Mouse (Mus musculus): ENCODE data around the gene Rundc1. TPM values are rescaled to one million over a fixed set of nuclear protein-coding genes. Genes with fewer than 3 reads are reported as not detected.
A peak's percentile ranks its signal among the peaks of the same experiment; 100 is the strongest.

The Rundc1 gene
- total RNA-seq, 2 experiments from 2014 or later, result 5.1 to 6.2 TPM

DNA sequence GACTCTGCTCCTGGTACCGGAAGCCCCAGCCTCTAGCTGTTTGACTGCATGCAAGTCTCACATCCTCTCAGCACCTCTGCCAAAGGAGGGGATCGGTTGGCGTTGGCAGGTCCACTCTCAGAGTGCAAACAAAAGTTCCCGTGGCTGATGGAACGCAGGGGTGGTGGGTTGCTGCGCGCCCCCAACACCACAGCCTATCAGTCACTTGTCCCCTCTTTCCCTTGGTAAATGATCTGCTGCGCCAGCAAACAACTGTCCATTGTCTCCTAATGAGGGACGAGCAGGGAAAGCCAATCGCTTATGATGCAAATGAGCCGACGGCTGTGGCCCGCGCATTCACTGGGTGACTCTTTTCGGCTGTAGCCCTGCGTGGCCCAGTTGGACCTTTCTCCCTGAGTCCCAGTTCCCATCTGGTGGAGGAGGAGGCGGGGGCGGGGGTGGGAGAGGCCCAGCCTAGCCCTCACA is 54.3 kb downstream of the Rundc1 start:
- ATAC-seq (replicated peaks; ENCODE audit: low FRiP score, low TSS enrichment, poor library complexity, severe bottlenecking), result no peak

DNA sequence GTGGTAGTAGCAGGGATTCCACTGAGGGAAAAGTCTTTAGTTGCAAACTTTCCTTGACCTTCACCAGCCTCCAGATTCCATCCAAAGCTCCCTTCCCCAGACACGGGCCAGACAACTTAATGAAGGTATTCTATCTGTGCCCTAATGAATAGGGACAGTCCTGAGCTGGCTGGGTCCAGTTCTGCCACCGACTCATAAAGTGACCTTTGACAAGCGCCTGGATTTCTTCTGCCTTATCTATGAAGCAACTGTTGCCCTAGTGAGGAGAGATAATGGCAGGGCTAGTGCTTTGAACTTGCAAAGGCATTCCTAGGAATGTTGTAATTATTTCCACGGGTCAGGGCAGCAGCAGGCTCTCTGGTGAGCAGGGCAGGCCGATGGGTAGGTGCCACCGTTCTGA is 56.0 kb downstream of the Rundc1 start:
- ATAC-seq (replicated peaks; ENCODE audit: low FRiP score, low TSS enrichment, poor library complexity, severe bottlenecking), result no peak

DNA sequence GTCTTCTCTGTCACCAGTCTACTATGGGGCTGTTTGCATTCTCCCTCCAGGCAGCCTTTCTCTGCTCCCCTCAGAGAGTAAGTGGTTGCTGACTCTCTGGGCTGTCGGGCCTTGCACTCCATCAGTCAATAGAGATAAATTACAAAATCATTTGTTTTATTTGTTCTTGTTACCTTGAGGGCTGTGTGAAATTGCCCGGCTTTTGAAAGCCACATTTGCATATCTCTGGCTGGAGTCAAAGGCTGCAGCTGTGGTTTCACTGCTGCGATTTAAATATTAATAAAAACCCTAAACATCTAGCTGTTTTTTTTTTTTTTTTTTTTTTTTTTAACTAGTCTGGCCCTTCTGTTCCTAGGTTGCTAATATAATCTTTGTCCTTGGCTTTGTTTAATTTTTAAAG is 58.9 kb downstream of the Rundc1 start:
- no peak for ATAC-seq (replicated peaks; ENCODE audit: low FRiP score, low TSS enrichment, poor library complexity, severe bottlenecking)

DNA sequence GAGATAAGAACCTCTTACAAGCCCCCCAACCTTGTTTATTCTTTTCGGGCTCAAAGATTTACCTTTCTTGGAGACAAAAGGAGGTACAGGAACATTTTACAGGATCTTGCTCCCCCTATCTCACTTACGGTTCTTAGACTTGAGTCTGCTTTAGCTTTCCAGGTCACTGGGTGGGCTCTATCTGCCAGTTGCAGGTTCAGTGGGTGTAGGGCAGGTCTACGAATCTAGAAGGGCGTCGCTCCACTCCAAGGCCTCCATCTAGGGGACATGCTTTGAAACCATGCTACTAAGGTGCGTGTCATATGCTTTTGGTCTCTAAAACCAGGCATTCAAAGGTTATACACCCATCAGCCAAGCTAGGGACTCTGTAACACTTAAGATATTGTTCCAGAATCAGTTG is 59.4 kb downstream of the Rundc1 start:
- no peak for ATAC-seq (replicated peaks; ENCODE audit: low FRiP score, low TSS enrichment, poor library complexity, severe bottlenecking)

DNA sequence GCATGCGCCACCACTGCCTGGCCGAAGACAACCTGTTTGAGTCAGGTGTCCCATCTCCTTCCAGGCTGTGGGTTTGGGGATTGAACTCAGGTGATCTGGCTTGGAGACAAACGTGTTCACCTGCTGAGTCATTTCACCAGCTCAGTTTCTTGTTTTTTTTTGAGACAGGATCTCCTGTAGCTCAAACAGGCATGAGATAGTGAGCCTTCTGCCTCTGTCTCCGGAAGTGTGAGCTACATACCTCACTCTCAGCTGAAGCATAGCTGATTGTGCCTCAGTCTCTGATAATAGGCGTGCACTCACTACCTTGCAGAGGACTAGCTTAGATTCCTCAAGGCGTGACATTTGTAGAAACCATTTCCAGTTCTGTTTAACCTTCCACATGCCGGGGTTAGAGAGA is 59.9 kb downstream of the Rundc1 start:
- peak; percentile 29 for ATAC-seq (replicated peaks; ENCODE audit: low FRiP score, low TSS enrichment, poor library complexity, severe bottlenecking)

Other genes starting within 250 kb of the Rundc1 start
- gene Ccr10, start 249.6 kb upstream of the Rundc1 start, total RNA-seq (2014; fragmentation: Nextera tagmentation), result not detected in 2 replicates
- not detected in 2 replicates for gene Ccr10, start 249.6 kb upstream of the Rundc1 start, total RNA-seq (2017)
- 18.2 and 20.6 TPM in 2 replicates for gene Ezh1, start 198.6 kb upstream of the Rundc1 start, total RNA-seq (2014; fragmentation: Nextera tagmentation)
- 13.8 and 20.3 TPM in 2 replicates for gene Ezh1, start 198.6 kb upstream of the Rundc1 start, total RNA-seq (2017)
- gene Ramp2, start 179.1 kb upstream of the Rundc1 start, total RNA-seq (2014; fragmentation: Nextera tagmentation), result not detected in 2 replicates
- not detected in 2 replicates for gene Ramp2, start 179.1 kb upstream of the Rundc1 start, total RNA-seq (2017)
- gene Vps25, start 171.4 kb upstream of the Rundc1 start, total RNA-seq (2014; fragmentation: Nextera tagmentation), result 112 and 137 TPM in 2 replicates
- 44.7 and 71.5 TPM in 2 replicates for gene Vps25, start 171.4 kb upstream of the Rundc1 start, total RNA-seq (2017)
- 0.25 and 1.4 TPM in 2 replicates for gene Wnk4, start 164.5 kb upstream of the Rundc1 start, total RNA-seq (2014; fragmentation: Nextera tagmentation)
- gene Wnk4, start 164.5 kb upstream of the Rundc1 start, total RNA-seq (2017), result 0.05 and 0.30 TPM in 2 replicates
- 2.3 and 3.7 TPM in 2 replicates for gene Cntd1, start 146.1 kb upstream of the Rundc1 start, total RNA-seq (2014; fragmentation: Nextera tagmentation)
- 2.1 and 4.2 TPM in 2 replicates for gene Cntd1, start 146.1 kb upstream of the Rundc1 start, total RNA-seq (2017)
- 67.5 and 86.7 TPM in 2 replicates for gene Coa3, start 146.0 kb upstream of the Rundc1 start, total RNA-seq (2014; fragmentation: Nextera tagmentation)
- gene Coa3, start 146.0 kb upstream of the Rundc1 start, total RNA-seq (2017), result 28.4 and 40.6 TPM in 2 replicates
- gene Becn1, start 122.8 kb upstream of the Rundc1 start, total RNA-seq (2014; fragmentation: Nextera tagmentation), result 86.7 and 98.7 TPM in 2 replicates
- gene Becn1, start 122.8 kb upstream of the Rundc1 start, total RNA-seq (2017), result 160 and 162 TPM in 2 replicates
- 239 and 277 TPM in 2 replicates for gene Psme3, start 108.9 kb upstream of the Rundc1 start, total RNA-seq (2014; fragmentation: Nextera tagmentation)
- gene Psme3, start 108.9 kb upstream of the Rundc1 start, total RNA-seq (2017), result 176 and 226 TPM in 2 replicates
- 7.6 and 11.5 TPM in 2 replicates for gene Aoc2, start 100.0 kb upstream of the Rundc1 start, total RNA-seq (2014; fragmentation: Nextera tagmentation)
- 1.9 and 2.9 TPM in 2 replicates for gene Aoc2, start 100.0 kb upstream of the Rundc1 start, total RNA-seq (2017)
- gene Aoc3, start 94.5 kb upstream of the Rundc1 start, total RNA-seq (2014; fragmentation: Nextera tagmentation), result not detected in 2 replicates
- 0.69 TPM in 1 of 2 replicates, not detected in the other for gene Aoc3, start 94.5 kb upstream of the Rundc1 start, total RNA-seq (2017)
- gene G6pc, start 57.5 kb upstream of the Rundc1 start, total RNA-seq (2014; fragmentation: Nextera tagmentation), result not detected in 2 replicates
- not detected in 2 replicates for gene G6pc, start 57.5 kb upstream of the Rundc1 start, total RNA-seq (2017)
- 74.9 and 108 TPM in 2 replicates for gene Aarsd1, start 7.5 kb upstream of the Rundc1 start, total RNA-seq (2014; fragmentation: Nextera tagmentation)
- gene Aarsd1, start 7.5 kb upstream of the Rundc1 start, total RNA-seq (2017), result 81.8 and 87.7 TPM in 2 replicates
- 4.9 and 7.1 TPM in 2 replicates for gene Gm27029, start 289 bp upstream of the Rundc1 start, total RNA-seq (2014; fragmentation: Nextera tagmentation)
- gene Gm27029, start 289 bp upstream of the Rundc1 start, total RNA-seq (2017), result 0.61 TPM in 1 of 2 replicates, not detected in the other
- gene Ptges3l, start 248 bp downstream of the Rundc1 start, total RNA-seq (2014; fragmentation: Nextera tagmentation), result not detected in 2 replicates
- gene Ptges3l, start 248 bp downstream of the Rundc1 start, total RNA-seq (2017), result not detected in 2 replicates
- gene Rpl27, start 17.2 kb downstream of the Rundc1 start, total RNA-seq (2014; fragmentation: Nextera tagmentation), result 1,243 and 1,644 TPM in 2 replicates
- gene Rpl27, start 17.2 kb downstream of the Rundc1 start, total RNA-seq (2017), result 3,990 and 4,375 TPM in 2 replicates
- gene Ifi35, start 23.3 kb downstream of the Rundc1 start, total RNA-seq (2014; fragmentation: Nextera tagmentation), result 35.5 and 44.1 TPM in 2 replicates
- 31.7 and 33.5 TPM in 2 replicates for gene Ifi35, start 23.3 kb downstream of the Rundc1 start, total RNA-seq (2017)
- 1.6 and 7.2 TPM in 2 replicates for gene Rnd2, start 39.9 kb downstream of the Rundc1 start, total RNA-seq (2014; fragmentation: Nextera tagmentation)
- 3.5 and 3.8 TPM in 2 replicates for gene Rnd2, start 39.9 kb downstream of the Rundc1 start, total RNA-seq (2017)
- 6.5 and 7.4 TPM in 2 replicates for gene Vat1, start 41.1 kb downstream of the Rundc1 start, total RNA-seq (2014; fragmentation: Nextera tagmentation)
- gene Vat1, start 41.1 kb downstream of the Rundc1 start, total RNA-seq (2017), result 3.3 and 5.4 TPM in 2 replicates
- 37.5 and 45.4 TPM in 2 replicates for gene Brca1, start 126.9 kb downstream of the Rundc1 start, total RNA-seq (2014; fragmentation: Nextera tagmentation)
- gene Brca1, start 126.9 kb downstream of the Rundc1 start, total RNA-seq (2017), result 38.5 and 49.6 TPM in 2 replicates
- 50.1 and 74.2 TPM in 2 replicates for gene Nbr1, start 127.1 kb downstream of the Rundc1 start, total RNA-seq (2014; fragmentation: Nextera tagmentation)
- gene Nbr1, start 127.1 kb downstream of the Rundc1 start, total RNA-seq (2017), result 43.3 and 45.3 TPM in 2 replicates
- 0.85 and 1.7 TPM in 2 replicates for gene Tmem106a, start 157.2 kb downstream of the Rundc1 start, total RNA-seq (2014; fragmentation: Nextera tagmentation)
- 0.80 TPM in 1 of 2 replicates, not detected in the other for gene Tmem106a, start 157.2 kb downstream of the Rundc1 start, total RNA-seq (2017)
- not detected in 2 replicates for gene Gm11634, start 174.2 kb downstream of the Rundc1 start, total RNA-seq (2014; fragmentation: Nextera tagmentation)
- not detected in 2 replicates for gene Gm11634, start 174.2 kb downstream of the Rundc1 start, total RNA-seq (2017)
- 13.0 and 21.8 TPM in 2 replicates for gene Rdm1, start 202.1 kb downstream of the Rundc1 start, total RNA-seq (2014; fragmentation: Nextera tagmentation)
- 2.0 and 5.3 TPM in 2 replicates for gene Rdm1, start 202.1 kb downstream of the Rundc1 start, total RNA-seq (2017)
- gene Arl4d, start 240.5 kb downstream of the Rundc1 start, total RNA-seq (2014; fragmentation: Nextera tagmentation), result 0.22 TPM in 1 of 2 replicates, not detected in the other
- gene Arl4d, start 240.5 kb downstream of the Rundc1 start, total RNA-seq (2017), result 5.8 TPM in 1 of 2 replicates, not detected in the other